Mouse (Mus musculus) hindbrain, embryonic 11.5 days (tissue): ENCODE data around the gene Cfap206. TPM values are rescaled to one million over a fixed set of nuclear protein-coding genes. Genes with fewer than 3 reads are reported as not detected.

ENCODE experiments used
- ATAC-seq: fragments of 200-750 bp; cut with Nextera tagmentation; 2 replicates; pipeline ENCODE4 v1.8.0; 2017; ENCODE audit warnings: mild to moderate bottlenecking, moderate TSS enrichment, moderate library complexity; ENCODE audit not compliant: low FRiP score
- DNase-seq: peaks from one replicate; pipeline ENCODE4 v3.0.0-alpha.2; 2015; ENCODE audit warnings: low spot score
- H3K27ac ChIP-seq: fragments of 300-500 bp; sonication (generic); 2 replicates; pipeline ENCODE4 v1.5.1; 2014; ENCODE audit warnings: mild to moderate bottlenecking, low read depth, low read length
- H3K27me3 ChIP-seq: fragments of 300-500 bp; sonication (generic); 2 replicates; pipeline ENCODE4 v1.6.1; 2014; ENCODE audit warnings: mild to moderate bottlenecking, low read length, moderate library complexity, mixed read lengths; ENCODE audit not compliant: control insufficient read depth, insufficient read depth
- H3K36me3 ChIP-seq: fragments of 300-500 bp; sonication (generic); 2 replicates; pipeline ENCODE4 v1.6.1; 2014; ENCODE audit warnings: mild to moderate bottlenecking, low read length, moderate library complexity, mixed read lengths; ENCODE audit not compliant: control insufficient read depth, insufficient read depth
- H3K4me1 ChIP-seq: fragments of 300-500 bp; sonication (generic); replicated peaks from 2 replicates; pipeline ENCODE4 v1.6.1; 2014; ENCODE audit warnings: low read length, mixed read lengths; ENCODE audit not compliant: control insufficient read depth, insufficient read depth
- H3K4me2 ChIP-seq: fragments of 300-500 bp; sonication (generic); replicated peaks from 2 replicates; pipeline ENCODE4 v1.6.1; 2014; ENCODE audit warnings: mild to moderate bottlenecking, low read depth, low read length
- H3K4me3 ChIP-seq: fragments of 300-500 bp; sonication (generic); 2 replicates; pipeline ENCODE4 v1.5.1; 2014; ENCODE audit warnings: low read depth, low read length
- H3K9ac ChIP-seq: fragments of 300-500 bp; sonication (generic); 2 replicates; pipeline ENCODE4 v1.6.1; 2014; ENCODE audit warnings: low read depth, low read length
- H3K9me3 ChIP-seq: fragments of 300-500 bp; sonication (generic); 2 replicates; pipeline ENCODE4 v1.6.1; 2016; ENCODE audit warnings: low read length; ENCODE audit not compliant: control insufficient read depth
- WGBS: fragments of 180-500 bp; shearing (Covaris S2); extraction: QIAGEN DNeasy Blood & Tissue Kit; methylation state at CpG from one replicate; pipeline ENCODE4 v1.1.7; 2014; 5-methylcytosine and 5-hydroxymethylcytosine counted together
- polyA plus RNA-seq: library from polyadenylated mRNA; unstranded; fragments of >200 nt; fragmentation: Nextera tagmentation; extraction: Ambion mirVana; gene quantifications from 2 replicates; pipeline ENCODE4 v1.2.1, GENCODE M21; 2014

Gene Cfap206
- polyA plus RNA-seq, 1 experiment from 2014 or later: 4.5 TPM

GRCm38 (mm10) chr4:34656101-34656500 lies 73.9 kb downstream of the Cfap206 start:
- WGBS: 98% methylated on average over 10 of the region's 10 CpGs
- Histone ChIP-seq H3K27me3 (no peaks in the 10 kb centered on the region), H3K9me3 (no peaks in the 10 kb centered on the region), H3K9ac (no peak overlapping the region), H3K4me3 (no peak overlapping the region), H3K27ac (no peak overlapping the region), H3K4me1 (no peaks in the 10 kb centered on the region), H3K36me3 (peaks cover 9% of the 10 kb centered on the region), H3K4me2 (no peak overlapping the region)
- ATAC-seq (no peak), DNase-seq (no peak)

GRCm38 (mm10) chr4:34653179-34653578 lies 76.8 kb downstream of the Cfap206 start:
- WGBS: 95% methylated on average over 7 of the region's 7 CpGs
- DNase-seq (no peak), ATAC-seq (no peak)
- H3K27me3 ChIP-seq: no peaks in the 10 kb centered on the region
- H3K9ac ChIP-seq: no peak overlapping the region
- no peak overlapping the region for H3K4me2 ChIP-seq
- no peaks in the 10 kb centered on the region for H3K9me3 ChIP-seq
- H3K27ac ChIP-seq: no peak overlapping the region
- no peaks in the 10 kb centered on the region for H3K4me1 ChIP-seq
- no peak overlapping the region for H3K4me3 ChIP-seq
- H3K36me3 ChIP-seq: peaks cover 7% of the 10 kb centered on the region; the same call in 1 of the 2 replicates

DNA sequence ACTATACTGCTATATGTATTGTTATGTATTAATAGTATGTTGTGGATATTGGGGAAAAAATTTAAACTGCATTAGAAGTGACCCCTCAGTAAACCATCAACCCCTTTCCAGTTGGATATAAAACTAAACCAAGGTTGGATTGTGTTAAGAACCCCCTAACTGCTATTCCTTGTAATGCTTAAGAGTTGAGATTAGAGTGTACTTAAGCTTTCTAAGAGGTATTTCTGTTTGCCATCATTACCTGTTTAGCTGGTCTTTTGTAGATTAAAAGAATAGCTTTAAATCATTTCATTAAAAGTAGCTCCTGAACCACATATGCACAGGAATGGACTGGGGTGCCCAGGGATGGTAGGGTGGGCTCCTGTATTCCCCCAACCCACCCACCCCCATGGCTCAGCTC lies 85.2 kb downstream of the Cfap206 start:
- H3K36me3 ChIP-seq: peaks cover 10% of the 10 kb centered on the region; the same call in 1 of the 2 replicates
- no peak overlapping the region for H3K27ac ChIP-seq
- no peak overlapping the region for H3K4me2 ChIP-seq
- DNase-seq: no peak
- H3K9ac ChIP-seq: no peak overlapping the region
- no peaks in the 10 kb centered on the region for H3K4me1 ChIP-seq
- no peaks in the 10 kb centered on the region for H3K27me3 ChIP-seq
- no peak for ATAC-seq
- H3K9me3 ChIP-seq: no peaks in the 10 kb centered on the region
- H3K4me3 ChIP-seq: no peak overlapping the region

- H3K9me3 ChIP-seq: no peaks in the 10 kb centered on the region
- peaks cover 5% of the 10 kb centered on the region; the same call in 1 of the 2 replicates for H3K36me3 ChIP-seq
- no peak overlapping the region for H3K9ac ChIP-seq
- ATAC-seq (no peak), DNase-seq (no peak)
- H3K4me1 ChIP-seq: no peaks in the 10 kb centered on the region
- no peak overlapping the region for H3K4me3 ChIP-seq
- H3K27me3 ChIP-seq: no peaks in the 10 kb centered on the region
- 90% methylated on average over 3 of the region's 3 CpGs for WGBS
- H3K4me2 ChIP-seq: no peak overlapping the region
- no peak overlapping the region for H3K27ac ChIP-seq
Observed at GRCm38 (mm10) chr4:34640731-34641130, 89.3 kb downstream of the Cfap206 start.

DNA sequence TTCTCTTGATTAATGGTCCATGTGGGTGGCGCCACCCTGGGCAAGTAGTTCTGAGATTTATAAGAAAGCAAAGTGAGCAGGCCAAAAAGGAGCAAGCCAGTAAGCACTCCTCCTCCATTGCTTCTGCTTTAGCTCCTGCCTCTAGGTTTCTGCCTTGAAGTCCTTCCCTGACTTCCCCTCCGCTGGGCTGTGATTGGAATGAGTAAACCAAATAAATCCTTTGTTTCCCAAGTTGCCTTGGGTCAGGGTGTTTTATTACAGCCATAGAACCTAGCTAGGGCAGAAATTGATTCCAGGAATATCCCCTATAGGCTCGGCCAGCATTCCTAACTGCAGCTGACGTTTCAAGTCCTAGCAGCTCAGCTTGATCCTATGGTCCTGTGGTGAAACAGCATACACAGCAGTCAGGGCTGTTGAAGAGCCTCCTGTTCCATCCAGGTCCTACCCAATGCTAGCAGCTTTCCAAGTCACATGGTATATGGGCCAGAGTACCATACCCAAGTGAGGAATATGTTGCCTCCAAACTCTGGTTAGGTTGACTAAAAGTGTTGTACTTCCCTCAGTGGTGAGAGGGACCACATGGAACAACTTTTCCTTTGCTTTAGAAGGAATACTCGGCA lies 90.2 kb downstream of the Cfap206 start:
- H3K27ac ChIP-seq: no peak overlapping the region
- no peak for ATAC-seq
- no peak overlapping the region for H3K9ac ChIP-seq
- no peaks in the 10 kb centered on the region for H3K27me3 ChIP-seq
- H3K4me1 ChIP-seq: no peaks in the 10 kb centered on the region
- H3K4me2 ChIP-seq: no peak overlapping the region
- H3K9me3 ChIP-seq: no peaks in the 10 kb centered on the region
- 79% methylated on average over 5 of the region's 5 CpGs for WGBS
- DNase-seq: no peak
- H3K36me3 ChIP-seq: peaks cover 5% of the 10 kb centered on the region; the same call in 1 of the 2 replicates
- H3K4me3 ChIP-seq: no peak overlapping the region

Other genes starting within 250 kb of the Cfap206 start
- gene Akirin2, start 179.3 kb downstream of the Cfap206 start, polyA plus RNA-seq: 104 and 114 TPM in 2 replicates
- 119 and 127 TPM in 2 replicates for gene Orc3, start 115.3 kb downstream of the Cfap206 start, polyA plus RNA-seq
- 69.4 and 74.1 TPM in 2 replicates for gene Rars2, start 115.2 kb downstream of the Cfap206 start, polyA plus RNA-seq
- 52.1 and 62.4 TPM in 2 replicates for gene Slc35a1, start 42.8 kb downstream of the Cfap206 start, polyA plus RNA-seq
- gene Gm136, start 26.1 kb upstream of the Cfap206 start, polyA plus RNA-seq: not detected in 2 replicates
- gene Smim8, start 48.2 kb upstream of the Cfap206 start, polyA plus RNA-seq: 43.6 and 50.5 TPM in 2 replicates
- gene Zfp292, start 152.8 kb upstream of the Cfap206 start, polyA plus RNA-seq: 41.7 and 42.4 TPM in 2 replicates
- gene Cga, start 163.6 kb upstream of the Cfap206 start, polyA plus RNA-seq: not detected in 2 replicates